Mouse (Mus musculus) spleen, postnatal 14 days (tissue): Measurements from ENCODE around the gene Mup19.
"Not testable (repeated sequence)": the region's sequence is repeated elsewhere in the genome, so short reads cannot be mapped to it uniquely, and the experiment has no call there.

Source experiments
- DNase-seq, 2 experiments: peaks; one replicate each; pipeline ENCODE4 v3.0.0; 2021 to 2022; ENCODE audit warnings: low spot score in 2 of 2

Gene Mup19

DNA sequence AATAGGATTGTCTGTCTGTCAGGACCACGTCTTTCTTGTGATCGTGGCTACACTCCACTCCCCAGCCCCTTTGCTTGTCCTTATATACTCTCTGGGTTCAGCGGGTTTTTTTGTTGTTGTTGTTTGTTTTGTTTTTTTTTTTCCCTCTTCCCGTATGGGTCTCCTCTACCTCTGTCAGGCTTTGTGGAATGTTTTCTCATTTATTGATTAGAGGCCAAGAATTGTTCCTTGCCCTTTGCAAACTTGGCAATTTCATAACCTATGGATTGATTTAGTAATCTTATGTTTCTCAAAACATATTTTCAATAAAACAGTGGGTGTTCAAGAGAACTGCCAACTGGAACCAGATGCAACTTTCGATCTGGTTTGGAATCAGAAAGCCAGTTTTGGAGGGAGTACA, at the start of gene Mup19:
Mup19 (minus strand) TSS at position 101 of the 400 bp plus-strand sequence.
- not testable (repeated sequence) for DNase-seq

DNA sequence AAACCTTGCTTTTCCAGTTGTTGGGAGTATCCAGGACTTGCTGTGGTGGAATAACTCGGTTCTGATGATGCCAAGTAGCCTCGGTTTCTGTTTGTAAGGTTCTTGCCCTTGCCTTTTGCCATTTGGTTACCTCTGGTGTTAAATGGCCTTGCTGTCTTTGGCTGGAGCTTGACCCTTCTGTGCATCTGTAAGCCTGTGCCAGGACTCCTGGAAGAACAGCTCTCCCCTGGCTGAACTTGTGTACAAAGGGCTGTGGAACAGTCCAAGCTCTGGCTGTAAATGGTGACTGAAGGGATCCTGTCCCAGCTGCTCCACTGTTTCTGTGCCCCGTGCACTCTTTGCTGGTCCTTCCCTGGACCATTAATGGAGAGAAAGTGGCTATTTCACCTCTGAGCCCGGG, 47.1 kb upstream of the Mup19 start:
- DNase-seq, result no peak

DNA sequence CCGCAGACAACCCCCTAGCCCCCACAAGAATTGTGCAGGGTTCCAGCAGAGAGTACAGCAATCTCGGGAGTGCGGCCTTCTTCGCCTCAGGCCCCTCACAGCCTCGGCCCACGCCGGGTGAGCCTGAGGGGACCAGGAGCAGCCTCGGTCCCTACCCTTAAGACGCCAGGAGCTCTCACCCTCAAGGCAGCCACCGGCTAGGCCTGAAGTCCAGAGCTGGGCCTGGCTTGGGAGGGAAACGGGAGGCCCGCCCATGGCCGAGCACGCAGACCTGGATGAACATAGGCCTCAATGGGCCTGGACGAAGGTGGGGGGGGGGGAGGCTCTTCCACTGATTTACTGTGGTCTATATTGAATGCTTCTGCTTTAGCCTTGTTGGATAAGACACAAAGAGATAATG, 41.1 kb upstream of the Mup19 start:
- no peak for DNase-seq

DNA sequence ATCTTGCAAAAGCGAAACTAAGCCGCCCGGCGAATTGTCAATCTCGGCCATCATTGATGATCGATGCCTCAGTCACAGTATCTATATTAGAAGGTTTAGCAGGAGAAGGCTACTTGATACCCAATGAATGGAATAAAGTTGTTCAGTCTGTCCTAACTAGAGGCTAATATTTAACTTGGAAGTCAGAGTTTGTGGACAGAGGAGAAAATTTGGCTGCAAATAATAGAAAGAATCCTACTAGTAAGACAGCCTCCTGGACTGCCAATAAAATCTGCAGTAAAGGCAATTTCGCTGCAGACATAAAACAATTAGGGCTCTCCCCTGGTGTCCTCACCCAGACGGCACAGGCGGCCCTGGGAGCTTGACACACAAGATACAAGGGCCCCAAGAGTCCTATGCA, 40.5 kb upstream of the Mup19 start:
- DNase-seq, result not testable (repeated sequence)

DNA sequence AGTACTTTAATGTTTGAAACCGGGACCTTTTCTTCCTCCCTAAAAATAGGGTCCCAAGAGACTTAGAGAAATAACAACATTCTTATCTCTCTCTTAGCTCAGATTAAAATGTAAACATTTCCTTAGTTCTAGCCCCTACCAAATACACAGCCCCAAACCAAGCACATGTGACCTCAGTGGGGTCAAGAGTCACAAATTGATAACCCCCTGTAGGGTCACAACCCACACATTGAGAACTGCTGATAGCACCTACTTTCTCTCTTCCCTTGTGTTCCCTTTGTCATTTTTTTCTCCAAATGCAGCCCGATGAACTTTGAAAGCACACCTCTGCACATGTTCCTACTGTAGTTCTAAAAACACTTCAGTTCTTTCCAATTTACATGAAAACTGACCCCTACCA, 33.5 kb upstream of the Mup19 start:
- no peak for DNase-seq

DNA sequence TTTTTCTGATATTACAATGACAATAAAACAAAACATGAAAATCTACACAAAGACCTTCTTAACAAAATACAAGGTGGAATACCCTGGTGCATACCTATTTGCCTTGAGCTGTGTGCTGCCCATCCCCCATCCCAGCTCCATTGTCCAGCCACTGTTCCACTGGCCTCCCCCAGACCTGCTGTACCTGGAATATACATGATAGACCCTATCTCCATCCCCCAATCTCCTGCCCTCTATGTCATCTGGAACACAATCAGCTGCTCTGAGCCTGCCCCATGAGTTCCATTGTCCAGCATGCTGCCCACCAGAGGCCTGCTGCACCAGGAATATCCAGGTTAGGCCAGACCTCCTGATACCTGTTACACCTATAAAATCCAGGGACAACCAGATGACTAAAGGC, 31.4 kb upstream of the Mup19 start:
- no peak for DNase-seq

DNA sequence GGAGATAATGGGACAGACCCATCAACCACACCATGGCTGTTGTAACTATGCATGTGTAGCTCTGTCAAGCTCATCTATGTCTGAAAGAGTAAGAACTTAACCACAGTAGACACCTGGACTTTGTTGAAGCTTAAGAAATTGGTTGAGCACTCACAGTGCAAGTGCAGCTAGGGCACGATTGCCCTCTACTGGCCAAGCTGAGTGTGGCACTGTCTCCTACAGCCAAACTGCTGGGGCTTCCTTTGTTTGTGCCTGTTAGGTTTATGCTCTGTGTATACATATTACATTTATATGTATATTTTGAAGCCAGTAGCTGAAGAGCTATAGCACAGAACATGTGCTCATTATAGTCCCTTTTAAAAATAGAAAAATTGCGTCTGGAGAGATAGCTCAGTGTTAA, 29.1 kb upstream of the Mup19 start:
- not testable (repeated sequence) for DNase-seq

DNA sequence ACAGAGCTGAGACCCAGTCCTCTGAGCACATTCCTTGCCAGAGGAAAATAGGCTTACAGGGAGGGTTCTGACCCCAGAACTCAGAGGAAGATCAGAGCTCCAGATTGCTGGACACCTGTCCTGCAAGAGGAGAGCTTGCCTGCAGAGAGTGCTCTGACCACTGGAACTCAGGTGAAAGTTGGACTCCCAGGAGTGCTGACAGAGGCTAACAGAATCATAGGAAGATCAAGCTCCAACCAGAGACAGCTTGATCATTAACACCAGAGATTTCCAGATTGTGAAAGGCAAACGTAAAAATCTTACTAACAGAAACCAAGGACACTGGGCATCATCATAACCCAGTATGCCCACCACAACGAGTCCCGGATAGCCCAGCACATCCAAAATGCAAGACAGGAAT, 26.9 kb upstream of the Mup19 start:
- DNase-seq, result not testable (repeated sequence)

DNA sequence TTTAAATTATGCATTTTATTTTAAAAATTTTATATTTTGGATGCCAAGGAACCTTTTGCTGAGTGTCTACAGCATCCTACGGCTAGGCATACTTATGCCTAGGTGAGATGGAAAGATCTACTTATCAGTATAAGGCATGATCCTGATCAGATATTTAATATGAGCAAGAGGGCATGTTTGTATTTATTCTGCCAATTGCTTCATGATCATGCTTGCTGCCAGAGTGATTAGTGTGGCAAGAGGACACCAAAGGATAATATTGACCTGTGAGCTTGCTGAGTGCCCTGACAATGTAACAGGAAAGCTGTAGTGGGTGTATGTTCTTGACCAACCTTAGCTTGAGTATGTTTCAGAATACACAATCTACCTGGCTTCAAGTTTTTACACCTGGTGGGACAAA, 7.6 kb upstream of the Mup19 start:
- DNase-seq, result not testable (repeated sequence)

DNA sequence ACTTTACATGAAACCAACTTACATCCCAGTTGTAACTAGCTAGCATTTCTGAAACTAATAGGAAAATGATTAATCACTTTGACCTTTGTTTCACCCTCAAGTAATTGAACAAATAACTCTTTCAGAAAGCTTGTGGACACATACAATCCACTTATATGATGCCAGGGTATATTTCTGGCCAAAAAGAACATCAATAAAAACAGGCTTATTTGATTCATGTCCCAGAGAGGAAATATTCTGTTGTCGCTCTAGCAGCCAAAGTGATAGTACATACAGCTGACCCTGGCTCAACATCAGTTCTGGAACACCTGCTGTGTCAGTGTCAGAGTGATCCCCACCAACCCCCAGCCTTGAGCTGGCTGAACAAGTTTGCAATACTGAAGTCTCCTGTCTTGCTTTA, 2.2 kb upstream of the Mup19 start:
- not testable (repeated sequence) for DNase-seq
